Mouse (Mus musculus) thymus, adult 2 months (tissue): ENCODE measurements around the gene Asic3. TPM values are rescaled to one million over a fixed set of nuclear protein-coding genes. Genes with fewer than 3 reads are reported as not detected.
"Not testable (repeated sequence)": the region's sequence is repeated elsewhere in the genome, so short reads cannot be mapped to it uniquely, and the experiment has no call there.

Source experiments
- DNase-seq: peaks from one replicate; pipeline ENCODE4 v3.0.0; 2021
- H3K27ac ChIP-seq: fragments of 200-500 bp; 2 replicates; pipeline ENCODE4 v1.5.1; 2012; ENCODE audit warnings: low read length, control low read depth; ENCODE audit not compliant: control insufficient read depth, insufficient read depth
- H3K27me3 ChIP-seq: fragments of 200-500 bp; 2 replicates; pipeline ENCODE4 v1.6.1; 2012; ENCODE audit warnings: mild to moderate bottlenecking, low read length, moderate library complexity, mixed read lengths; ENCODE audit not compliant: control insufficient read depth, insufficient read depth
- H3K36me3 ChIP-seq: fragments of 200-500 bp; 2 replicates; pipeline ENCODE4 v1.6.1; 2012; ENCODE audit warnings: mild to moderate bottlenecking, low read length, moderate library complexity; ENCODE audit not compliant: control insufficient read depth, insufficient read depth
- H3K4me1 ChIP-seq: fragments of 200-500 bp; replicated peaks from 2 replicates; pipeline ENCODE4 v1.6.1; 2012; ENCODE audit warnings: low read length; ENCODE audit not compliant: control insufficient read depth, insufficient read depth
- H3K4me3 ChIP-seq: fragments of 200-500 bp; 2 replicates; pipeline ENCODE4 v1.5.1; 2012; ENCODE audit warnings: mild to moderate bottlenecking, low read length, control low read depth, moderate library complexity; ENCODE audit not compliant: control insufficient read depth, insufficient read depth
- CTCF ChIP-seq: fragments of 200-500 bp; IDR thresholded peaks from 2 replicates; pipeline ENCODE4 v1.5.1; 2012; ENCODE audit warnings: mild to moderate bottlenecking, control low read depth, low read length, moderate library complexity, borderline replicate concordance; ENCODE audit not compliant: control insufficient read depth, poor library complexity, insufficient read depth; ENCODE audit errors: extremely low read depth
- POLR2A ChIP-seq: fragments of 200-500 bp; IDR thresholded peaks from 2 replicates; pipeline ENCODE4 v1.6.1; 2012; ENCODE audit warnings: mild to moderate bottlenecking, low read length, control low read depth, moderate library complexity; ENCODE audit not compliant: control insufficient read depth, poor library complexity, insufficient read depth; ENCODE audit errors: extremely low read depth
- WGBS: fragments of 180-500 bp; shearing (Covaris S2); methylation state at CpG from one replicate; pipeline ENCODE4 v1.1.7; 2018; 5-methylcytosine and 5-hydroxymethylcytosine counted together
- polyA plus RNA-seq: library from polyadenylated mRNA; depleted of rRNA; stranded (reverse); fragments of >200 nt; gene quantifications from 2 replicates; pipeline ENCODE4 v1.2.3, GENCODE M21; 2012

The Asic3 gene
- polyA plus RNA-seq, 1 experiment, result 2.1 TPM

DNA sequence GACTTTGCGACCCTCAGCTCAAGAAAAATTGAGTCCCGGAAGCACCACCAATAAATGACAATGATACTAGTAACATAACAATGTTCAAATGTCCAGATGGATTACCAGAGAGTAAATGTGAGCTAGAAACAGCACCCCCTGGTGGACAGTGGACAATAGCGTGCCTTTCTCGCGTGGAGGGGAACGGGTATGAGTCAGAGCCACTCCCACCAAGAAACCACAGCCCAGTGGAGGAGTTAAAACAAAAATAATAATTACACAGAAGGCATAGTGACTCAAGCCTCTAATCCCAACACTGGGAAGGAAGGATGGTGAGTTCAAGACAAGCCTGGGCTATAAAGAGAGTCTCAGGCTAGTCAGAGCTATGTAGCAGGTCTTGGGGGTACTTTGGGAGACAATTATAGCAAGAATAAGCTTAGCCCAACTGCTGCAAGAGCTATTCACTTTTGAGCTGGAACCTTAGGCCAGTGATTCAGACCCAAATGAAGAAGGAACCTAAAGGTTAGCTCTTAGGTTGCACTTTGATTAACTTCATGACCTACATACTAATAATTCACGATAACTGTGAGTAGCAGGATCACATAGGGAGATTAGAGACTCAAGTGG, 19.7 kb upstream of the Asic3 start, which contains the start of gene Abcb8:
Gene Abcb8, plus strand, starts transcription at position 272 of the 606 bp plus-strand sequence.
- no peak for TF ChIP-seq POLR2A
- TF ChIP-seq CTCF, result peak; percentile 61; the same call in 1 of the 2 replicates
- Histone ChIP-seq H3K27me3 (no peaks in the 10 kb centered on the region), H3K36me3 (no peaks in the 10 kb centered on the region), H3K27ac (peak within 1 kb of the TSS; percentile 79), H3K4me3 (peak within 1 kb of the TSS; percentile 77), H3K4me1 (peaks cover 13% of the 10 kb centered on the region)
- peak; percentile 88 for DNase-seq
- WGBS, result 12% methylated on average over 7 of the region's 7 CpGs

GRCm38 (mm10) chr5:24394165-24394894, 18.9 kb upstream of the Asic3 start:
- TF ChIP-seq POLR2A (no peak), CTCF (peak; percentile 80)
- H3K4me1 ChIP-seq, result peaks cover 6% of the 10 kb centered on the region
- no peaks in the 10 kb centered on the region for H3K27me3 ChIP-seq
- no peaks in the 10 kb centered on the region for H3K36me3 ChIP-seq
- H3K4me3 ChIP-seq, result peak overlapping the region; percentile 77
- peak; percentile 94 for DNase-seq
- peak overlapping the region; percentile 79 for H3K27ac ChIP-seq
- 3% methylated on average over 36 of the region's 36 CpGs for WGBS

DNA sequence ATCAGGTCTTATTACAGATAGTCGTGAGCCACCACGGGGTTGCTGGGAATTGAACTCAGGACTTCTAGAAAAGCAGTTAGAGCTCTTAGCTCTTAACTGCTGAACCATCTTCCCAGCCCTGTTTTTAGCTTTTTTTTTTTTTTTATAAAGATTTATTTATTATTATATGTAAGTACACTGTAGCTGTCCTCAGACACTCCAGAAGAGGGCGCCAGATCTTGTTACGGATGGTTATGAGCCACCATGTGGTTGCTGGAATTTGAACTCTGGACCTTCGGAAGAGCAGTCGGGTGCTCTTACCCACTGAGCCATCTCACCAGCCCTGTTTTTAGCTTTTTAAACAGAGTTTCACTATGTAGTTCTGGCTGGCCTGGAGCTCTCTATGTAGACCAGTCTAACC, 16.9 kb upstream of the Asic3 start:
- not testable (repeated sequence) for H3K27ac ChIP-seq, DNase-seq, H3K36me3 ChIP-seq, H3K4me1 ChIP-seq, H3K27me3 ChIP-seq, H3K4me3 ChIP-seq
- WGBS, result 91% methylated on average over 6 of the region's 6 CpGs

DNA sequence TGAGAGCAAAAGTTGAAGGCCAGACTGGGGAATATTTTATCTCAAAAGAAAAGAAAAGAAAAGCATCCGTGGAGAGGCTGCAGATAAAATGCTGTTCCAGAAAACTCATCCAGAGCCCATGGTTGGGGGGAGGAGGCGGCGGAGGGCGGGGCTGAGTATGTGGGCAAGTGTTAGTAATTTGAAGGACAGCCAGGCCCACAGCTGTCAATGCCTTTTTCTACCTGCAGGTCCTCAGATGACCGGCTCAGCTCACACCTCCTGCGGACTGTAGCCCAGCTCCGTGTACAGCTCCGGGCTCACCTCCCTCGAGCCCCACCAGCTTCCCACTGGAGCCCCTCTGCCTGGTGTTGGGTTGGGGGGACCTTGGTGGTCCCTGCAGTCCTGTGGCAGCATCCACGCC, 13.5 kb upstream of the Asic3 start:
- no peak for TF ChIP-seq CTCF
- TF ChIP-seq POLR2A, result no peak
- H3K27me3 ChIP-seq, result no peaks in the 10 kb centered on the region
- DNase-seq, result no peak
- 96% methylated on average over 10 of the region's 10 CpGs for WGBS
- no peak overlapping the region for H3K4me3 ChIP-seq
- H3K27ac ChIP-seq, result no peak overlapping the region
- H3K4me1 ChIP-seq, result no peaks in the 10 kb centered on the region
- no peaks in the 10 kb centered on the region for H3K36me3 ChIP-seq

DNA sequence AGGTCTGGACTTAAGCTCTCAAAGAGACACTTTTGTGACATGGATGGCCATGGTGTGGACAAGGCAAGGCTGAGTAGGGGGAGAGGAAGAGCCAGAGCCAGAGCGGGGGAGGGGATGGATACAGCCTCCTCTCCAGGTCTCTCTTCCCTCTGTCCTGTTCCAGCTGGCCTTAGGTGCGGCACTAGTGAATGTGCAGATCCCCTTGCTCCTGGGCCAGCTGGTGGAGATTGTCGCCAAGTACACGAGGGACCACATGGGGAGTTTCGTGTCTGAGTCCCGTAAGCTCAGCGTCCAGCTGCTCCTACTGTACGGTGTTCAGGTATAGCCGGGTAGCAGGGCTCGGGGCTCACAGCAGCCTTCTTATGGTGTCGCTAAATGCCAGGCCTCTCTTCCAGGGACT, 12.8 kb upstream of the Asic3 start:
- WGBS, result 97% methylated on average over 11 of the region's 11 CpGs
- H3K36me3 ChIP-seq, result no peaks in the 10 kb centered on the region
- no peaks in the 10 kb centered on the region for H3K4me1 ChIP-seq
- H3K27ac ChIP-seq, result no peak overlapping the region
- H3K27me3 ChIP-seq, result no peaks in the 10 kb centered on the region
- DNase-seq, result no peak
- H3K4me3 ChIP-seq, result no peak overlapping the region
- TF ChIP-seq POLR2A (no peak), CTCF (no peak)

- no peak for DNase-seq
- Histone ChIP-seq H3K4me3 (no peak overlapping the region), H3K27ac (no peak overlapping the region), H3K4me1 (no peaks in the 10 kb centered on the region), H3K36me3 (no peaks in the 10 kb centered on the region), H3K27me3 (no peaks in the 10 kb centered on the region)
- WGBS, result 99% methylated on average over 5 of the region's 5 CpGs
- TF ChIP-seq POLR2A (no peak), CTCF (no peak)
Observed at GRCm38 (mm10) chr5:24400911-24401605, 12.1 kb upstream of the Asic3 start.
